Mouse (Mus musculus) intestine, embryonic 14.5 days (tissue): ENCODE results near the gene Atrx. TPM values are rescaled to one million over a fixed set of nuclear protein-coding genes. Genes with fewer than 3 reads are reported as not detected.

Source experiments
- ATAC-seq: fragments of 200-750 bp; cut with Nextera tagmentation; replicated peaks from 2 replicates; pipeline ENCODE4 v1.8.0; 2017; ENCODE audit warnings: low read depth, moderate number of reproducible peaks, moderate TSS enrichment, moderate library complexity; ENCODE audit not compliant: low FRiP score, low TSS enrichment
- DNase-seq: peaks from one replicate; pipeline ENCODE4 v3.0.0-alpha.2; 2018; ENCODE audit warnings: low spot score
- H3K27ac ChIP-seq: fragments of 300-500 bp; sonication (generic); 2 replicates; pipeline ENCODE4 v1.5.1; 2014; ENCODE audit warnings: low read depth, mild to moderate bottlenecking, control low read depth
- H3K27me3 ChIP-seq: fragments of 300-500 bp; sonication (generic); replicated peaks from 2 replicates; pipeline ENCODE4 v1.6.1; 2014; ENCODE audit warnings: low read length, control low read depth; ENCODE audit not compliant: control insufficient read depth, insufficient read depth
- H3K36me3 ChIP-seq: fragments of 300-500 bp; sonication (generic); 2 replicates; pipeline ENCODE4 v1.6.1; 2014; ENCODE audit warnings: low read length, control low read depth; ENCODE audit not compliant: control insufficient read depth, insufficient read depth
- H3K4me1 ChIP-seq: fragments of 300-500 bp; sonication (generic); replicated peaks from 2 replicates; pipeline ENCODE4 v1.6.1; 2014; ENCODE audit warnings: low read length, control low read depth, mixed read lengths; ENCODE audit not compliant: control insufficient read depth, insufficient read depth
- H3K4me2 ChIP-seq: fragments of 300-500 bp; sonication (generic); 2 replicates; pipeline ENCODE4 v1.6.1; 2014; ENCODE audit warnings: low read length
- H3K4me3 ChIP-seq: fragments of 300-500 bp; sonication (generic); 2 replicates; pipeline ENCODE4 v1.5.1; 2014; ENCODE audit warnings: low read depth, low read length, control low read depth, mixed read lengths
- H3K9ac ChIP-seq: fragments of 300-500 bp; sonication (generic); 2 replicates; pipeline ENCODE4 v1.6.1; 2014; ENCODE audit warnings: mild to moderate bottlenecking, low read length
- H3K9me3 ChIP-seq: fragments of 300-500 bp; sonication (generic); 2 replicates; pipeline ENCODE4 v1.6.1; 2016; ENCODE audit warnings: low read length, control low read depth; ENCODE audit not compliant: control insufficient read depth
- WGBS: fragments of 180-500 bp; shearing (Covaris S2); extraction: QIAGEN DNeasy Blood & Tissue Kit; methylation state at CpG from one replicate; pipeline ENCODE4 v1.1.7; 2014; 5-methylcytosine and 5-hydroxymethylcytosine counted together
- polyA plus RNA-seq: library from polyadenylated mRNA; unstranded; fragments of >200 nt; fragmentation: Nextera tagmentation; extraction: Ambion mirVana; gene quantifications from 2 replicates; pipeline ENCODE4 v1.2.1, GENCODE M21; 2014

Atrx gene
- polyA plus RNA-seq, 1 experiment from 2014 or later = 151 TPM

- Histone ChIP-seq H3K27ac (no peak overlapping the region), H3K36me3 (no peaks in the 10 kb centered on the region), H3K4me2 (no peak overlapping the region), H3K9ac (no peak overlapping the region), H3K27me3 (no peaks in the 10 kb centered on the region), H3K9me3 (no peaks in the 10 kb centered on the region), H3K4me1 (no peaks in the 10 kb centered on the region), H3K4me3 (no peak overlapping the region)
- ATAC-seq (no peak), DNase-seq (no peak)
- 70% methylated on average over 2 of the region's 2 CpGs for WGBS
Observed at GRCm38 (mm10) chrX:105886921-105887320, 42.3 kb downstream of the Atrx start.

GRCm38 (mm10) chrX:105864367-105864766, 64.8 kb downstream of the Atrx start:
- DNase-seq = no peak
- 75% methylated on average over 5 of the region's 5 CpGs for WGBS
- no peak for ATAC-seq
- Histone ChIP-seq H3K36me3 (peaks cover 3% of the 10 kb centered on the region; the same call in 1 of the 2 replicates), H3K9ac (no peak overlapping the region), H3K27me3 (no peaks in the 10 kb centered on the region), H3K4me3 (no peak overlapping the region), H3K9me3 (no peaks in the 10 kb centered on the region), H3K4me1 (no peaks in the 10 kb centered on the region), H3K4me2 (no peak overlapping the region), H3K27ac (no peak overlapping the region)

- Histone ChIP-seq H3K27me3 (no peaks in the 10 kb centered on the region), H3K4me2 (no peak overlapping the region), H3K4me1 (no peaks in the 10 kb centered on the region), H3K9ac (no peak overlapping the region), H3K27ac (no peak overlapping the region), H3K36me3 (peaks cover 25% of the 10 kb centered on the region), H3K4me3 (no peak overlapping the region), H3K9me3 (no peaks in the 10 kb centered on the region)
- ATAC-seq (no peak), DNase-seq (no peak)
- WGBS = 82% methylated on average over 5 of the region's 5 CpGs
Observed at GRCm38 (mm10) chrX:105824462-105824861, 104.7 kb downstream of the Atrx start.

- no peaks in the 10 kb centered on the region for H3K4me1 ChIP-seq
- no peaks in the 10 kb centered on the region for H3K9me3 ChIP-seq
- H3K27me3 ChIP-seq = no peaks in the 10 kb centered on the region
- no peaks in the 10 kb centered on the region; the same call in 1 of the 2 replicates for H3K36me3 ChIP-seq
- no peak overlapping the region for H3K4me3 ChIP-seq
- DNase-seq (no peak), ATAC-seq (no peak)
- no peak overlapping the region for H3K4me2 ChIP-seq
- WGBS = 61% methylated on average over 8 of the region's 8 CpGs
- no peak overlapping the region for H3K9ac ChIP-seq
- no peak overlapping the region for H3K27ac ChIP-seq
Observed at GRCm38 (mm10) chrX:105794806-105795403, 134.3 kb downstream of the Atrx start.

- no peaks in the 10 kb centered on the region for H3K4me1 ChIP-seq
- H3K4me2 ChIP-seq = no peak overlapping the region
- no peak overlapping the region for H3K9ac ChIP-seq
- no peaks in the 10 kb centered on the region for H3K9me3 ChIP-seq
- H3K27ac ChIP-seq = no peak overlapping the region
- peaks cover 6% of the 10 kb centered on the region; the same call in 1 of the 2 replicates for H3K27me3 ChIP-seq
- ATAC-seq (no peak), DNase-seq (peak; percentile 18)
- WGBS = 81% methylated on average over 5 of the region's 5 CpGs
- H3K4me3 ChIP-seq = no peak overlapping the region
- H3K36me3 ChIP-seq = no peaks in the 10 kb centered on the region
Observed at GRCm38 (mm10) chrX:105773281-105773680, 155.9 kb downstream of the Atrx start.

- Histone ChIP-seq H3K4me1 (no peaks in the 10 kb centered on the region), H3K9me3 (no peaks in the 10 kb centered on the region), H3K4me2 (no peak overlapping the region), H3K27me3 (peaks cover 39% of the 10 kb centered on the region), H3K4me3 (no peak overlapping the region), H3K9ac (no peak overlapping the region), H3K36me3 (no peaks in the 10 kb centered on the region), H3K27ac (no peak overlapping the region)
- peak; percentile 50 for DNase-seq
- 69% methylated on average over 3 of the region's 3 CpGs for WGBS
- no peak for ATAC-seq
Observed at GRCm38 (mm10) chrX:105767932-105768331, 161.3 kb downstream of the Atrx start.

- DNase-seq (peak; percentile 45), ATAC-seq (no peak)
- Histone ChIP-seq H3K9ac (no peak overlapping the region), H3K4me1 (no peaks in the 10 kb centered on the region), H3K9me3 (no peaks in the 10 kb centered on the region), H3K36me3 (no peaks in the 10 kb centered on the region), H3K4me3 (no peak overlapping the region), H3K27ac (no peak overlapping the region), H3K4me2 (no peak overlapping the region), H3K27me3 (peaks cover 46% of the 10 kb centered on the region)
- WGBS = 31% methylated on average over 8 of the region's 9 CpGs
Observed at GRCm38 (mm10) chrX:105767177-105767764, 161.9 kb downstream of the Atrx start.

- Histone ChIP-seq H3K4me1 (no peaks in the 10 kb centered on the region), H3K9me3 (no peaks in the 10 kb centered on the region), H3K27me3 (peaks cover 55% of the 10 kb centered on the region), H3K9ac (no peak overlapping the region), H3K4me3 (no peak overlapping the region), H3K4me2 (no peak overlapping the region), H3K27ac (no peak overlapping the region), H3K36me3 (no peaks in the 10 kb centered on the region)
- ATAC-seq (no peak), DNase-seq (peak; percentile 39)
- 35% methylated on average over 6 of the region's 6 CpGs for WGBS
Observed at GRCm38 (mm10) chrX:105766013-105766412, 163.2 kb downstream of the Atrx start.
